Mouse (Mus musculus) activated CD4-positive, CD25-positive, alpha-beta regulatory T cell, adult 4 months (primary cell): Measurements from ENCODE around the gene Frmd4a. TPM values are rescaled to one million over a fixed set of nuclear protein-coding genes. Genes with fewer than 3 reads are reported as not detected.

Experiments
- ATAC-seq: one replicate; pipeline ENCODE4 v1.8.0; 2017
- polyA plus RNA-seq, 2 experiments: library from polyadenylated mRNA; unstranded; fragments of 100-300 nt; shearing (Covaris generic); gene quantifications; one replicate each; pipeline ENCODE4 v1.2.1; 2017

Frmd4a gene
- polyA plus RNA-seq, 2 experiments from 2014 or later = 0.61 to 1.2 TPM

DNA sequence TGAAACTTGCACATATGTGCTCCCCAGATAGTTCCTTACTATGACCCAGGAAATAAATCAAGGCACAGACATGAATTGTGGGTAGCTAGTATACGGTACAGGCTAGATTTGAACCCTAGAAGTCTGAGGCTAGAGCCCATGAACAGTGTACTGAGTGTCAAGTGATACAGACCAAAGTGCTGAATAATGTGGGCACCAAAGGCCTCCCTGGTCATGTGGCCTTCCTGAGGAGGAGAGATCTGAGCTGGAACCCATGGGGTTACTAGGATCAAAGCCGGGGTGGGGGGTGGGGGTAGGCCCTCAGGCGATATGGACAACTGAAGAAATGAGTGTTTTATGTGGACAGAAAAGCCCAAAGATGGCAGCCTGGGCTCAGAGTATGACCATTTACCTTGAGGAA lies 544.9 kb downstream of the Frmd4a start:
- ATAC-seq = no peak

DNA sequence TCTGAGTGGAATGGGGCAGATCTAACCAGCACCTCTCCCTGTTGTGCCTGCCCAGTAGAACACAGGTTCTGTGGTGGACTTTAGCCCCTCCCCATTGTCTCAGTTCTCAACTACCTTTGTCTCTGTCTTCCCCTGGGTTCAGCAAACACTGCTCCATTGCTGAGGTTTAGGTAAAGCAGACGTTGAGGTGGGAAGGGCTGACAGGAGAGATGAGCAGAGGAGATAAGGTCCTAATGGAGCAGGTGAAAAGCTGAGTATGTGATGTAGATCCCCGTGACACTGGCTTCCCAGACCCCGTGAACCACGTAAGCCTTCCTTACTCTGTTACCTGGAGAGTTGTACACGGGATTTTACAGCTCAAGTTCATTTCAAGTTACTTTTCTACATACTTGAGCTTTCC lies 545.3 kb downstream of the Frmd4a start:
- ATAC-seq = no peak

DNA sequence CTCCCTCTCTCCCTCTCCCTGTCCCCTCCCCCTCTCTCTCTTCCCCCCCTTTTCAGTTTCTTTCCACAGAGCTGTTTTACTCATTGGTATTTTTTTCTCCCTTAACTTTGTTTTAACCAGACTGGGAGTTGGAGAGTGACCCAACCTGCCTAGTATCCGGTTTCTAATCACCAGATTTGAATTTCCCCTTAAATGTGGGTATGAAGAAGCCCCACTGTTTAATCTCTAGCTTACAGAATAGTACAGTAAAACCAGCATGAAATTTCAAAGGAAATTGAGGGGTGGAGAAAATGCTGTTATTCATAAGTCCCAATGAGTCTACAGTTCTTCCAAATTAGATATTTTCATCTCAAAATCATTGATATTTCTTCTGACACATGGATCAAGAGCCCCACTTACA lies 545.8 kb downstream of the Frmd4a start:
- no peak for ATAC-seq

DNA sequence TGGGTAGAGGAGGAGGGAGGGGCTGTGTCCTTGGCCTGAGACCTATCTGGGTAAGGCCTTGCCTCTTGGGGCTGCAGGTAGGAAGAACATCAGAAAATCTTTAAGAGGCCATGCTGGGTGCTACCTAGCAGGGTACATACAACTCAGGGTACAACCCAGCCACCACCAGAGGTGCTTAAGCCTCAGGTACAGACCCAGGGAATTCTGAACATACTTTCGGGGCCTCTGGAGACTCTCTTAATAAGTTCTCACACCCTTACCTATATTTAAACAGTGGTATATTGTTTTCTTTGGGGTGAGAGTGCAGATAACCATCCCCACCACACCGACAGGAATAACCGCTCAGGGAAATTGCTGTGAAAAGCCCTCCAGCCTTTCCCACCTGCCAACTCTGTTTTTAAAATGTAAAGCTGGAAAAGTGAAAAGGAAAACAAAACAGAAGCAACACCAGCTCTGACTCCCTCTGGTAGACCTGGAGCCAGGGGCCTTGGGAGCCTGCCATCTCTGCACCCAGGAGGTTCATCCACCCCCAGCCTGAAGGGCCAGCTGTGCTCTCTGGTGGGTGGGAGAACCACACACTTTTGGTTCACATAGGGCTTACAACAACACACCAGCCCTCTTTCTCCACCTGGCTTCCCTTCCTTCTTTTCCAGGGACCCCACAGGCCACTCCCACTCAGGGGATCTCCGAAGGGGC lies 548.9 kb downstream of the Frmd4a start:
- ATAC-seq = no peak

DNA sequence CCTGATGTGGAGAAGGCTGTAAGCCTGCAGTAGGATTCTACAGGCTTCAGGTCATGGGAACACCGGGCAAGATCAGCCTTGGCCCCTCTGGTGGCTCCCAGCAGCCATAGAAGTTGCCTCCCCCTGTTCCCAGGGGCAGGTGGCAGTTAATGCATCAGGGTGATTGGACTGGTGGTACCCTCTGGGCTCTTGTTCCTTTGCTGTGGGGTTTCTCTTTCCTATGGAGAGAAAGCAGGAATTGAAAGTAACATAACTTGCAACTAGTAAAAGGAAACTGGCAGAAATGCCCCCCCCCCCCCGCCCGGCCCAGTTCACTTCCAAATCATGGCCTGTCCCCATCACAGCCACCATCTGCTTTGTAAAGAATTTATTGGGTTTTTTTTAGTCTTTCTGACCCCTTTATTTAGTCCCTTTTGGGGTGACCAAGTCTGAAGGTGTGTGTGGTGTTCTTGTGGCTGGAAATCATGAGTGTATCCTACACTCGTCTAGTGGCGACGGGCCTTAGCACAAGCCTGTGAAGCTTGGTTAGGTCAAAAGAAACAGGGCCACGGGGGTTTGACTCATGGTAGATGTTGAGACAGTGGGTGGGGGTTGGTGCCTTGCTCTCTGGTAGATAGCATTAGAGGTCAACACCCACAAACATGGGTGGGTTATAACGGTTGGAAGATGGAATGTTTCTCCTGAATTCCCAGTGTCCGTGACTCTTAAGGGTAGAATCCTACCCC lies 549.6 kb downstream of the Frmd4a start:
- no peak for ATAC-seq

DNA sequence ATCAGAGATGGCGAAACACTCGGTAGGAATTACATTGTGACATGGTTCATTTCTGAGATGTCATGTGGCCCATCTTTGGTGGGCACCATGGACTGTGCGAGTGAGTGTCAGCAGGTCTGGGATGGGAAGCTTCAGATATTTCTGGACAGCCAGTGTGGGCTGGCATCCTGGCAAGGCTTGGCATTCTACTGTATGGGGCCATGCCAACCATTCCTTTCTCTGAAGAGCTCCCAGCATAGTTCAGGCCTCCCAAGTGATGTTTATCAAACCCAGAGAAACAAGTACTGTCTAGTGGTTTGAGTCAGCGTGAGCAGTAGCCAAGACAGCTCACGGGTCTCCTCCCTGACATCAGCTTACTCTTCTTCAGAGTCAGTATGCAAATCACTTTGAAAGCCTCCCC lies 551.5 kb downstream of the Frmd4a start:
- no peak for ATAC-seq

DNA sequence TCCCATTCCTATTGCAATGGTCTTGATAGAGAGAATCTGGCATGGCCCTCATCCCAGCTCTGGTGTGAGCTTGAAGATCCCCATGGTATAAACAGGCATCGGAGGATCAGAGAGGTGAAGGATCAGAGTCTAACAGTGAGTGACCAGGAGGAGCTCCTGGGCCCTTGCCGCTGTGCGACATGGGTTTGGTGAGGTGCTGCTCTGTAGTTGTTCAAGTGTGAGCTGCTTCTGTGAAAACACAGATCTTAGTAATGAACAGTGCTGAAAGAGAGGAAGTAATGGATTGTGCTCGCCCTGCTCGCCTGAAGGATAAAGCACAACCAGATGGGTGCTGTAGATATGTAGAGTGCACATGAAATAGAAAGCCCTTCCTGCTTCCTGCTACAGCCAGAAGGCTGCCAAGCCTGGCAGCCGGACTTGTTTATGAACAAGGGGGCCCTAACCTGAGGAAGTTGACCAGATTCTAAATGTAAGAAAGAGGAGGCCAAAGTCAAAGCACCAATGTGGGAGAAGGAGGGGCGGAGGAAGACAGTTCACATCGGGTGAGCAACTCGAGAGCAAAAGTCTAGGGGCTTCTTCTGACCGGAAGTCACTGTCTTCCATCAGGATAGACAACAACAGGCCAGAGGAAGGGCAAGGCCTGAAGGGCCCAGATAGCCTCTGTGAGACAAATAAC lies 552.8 kb downstream of the Frmd4a start:
- ATAC-seq = no peak

DNA sequence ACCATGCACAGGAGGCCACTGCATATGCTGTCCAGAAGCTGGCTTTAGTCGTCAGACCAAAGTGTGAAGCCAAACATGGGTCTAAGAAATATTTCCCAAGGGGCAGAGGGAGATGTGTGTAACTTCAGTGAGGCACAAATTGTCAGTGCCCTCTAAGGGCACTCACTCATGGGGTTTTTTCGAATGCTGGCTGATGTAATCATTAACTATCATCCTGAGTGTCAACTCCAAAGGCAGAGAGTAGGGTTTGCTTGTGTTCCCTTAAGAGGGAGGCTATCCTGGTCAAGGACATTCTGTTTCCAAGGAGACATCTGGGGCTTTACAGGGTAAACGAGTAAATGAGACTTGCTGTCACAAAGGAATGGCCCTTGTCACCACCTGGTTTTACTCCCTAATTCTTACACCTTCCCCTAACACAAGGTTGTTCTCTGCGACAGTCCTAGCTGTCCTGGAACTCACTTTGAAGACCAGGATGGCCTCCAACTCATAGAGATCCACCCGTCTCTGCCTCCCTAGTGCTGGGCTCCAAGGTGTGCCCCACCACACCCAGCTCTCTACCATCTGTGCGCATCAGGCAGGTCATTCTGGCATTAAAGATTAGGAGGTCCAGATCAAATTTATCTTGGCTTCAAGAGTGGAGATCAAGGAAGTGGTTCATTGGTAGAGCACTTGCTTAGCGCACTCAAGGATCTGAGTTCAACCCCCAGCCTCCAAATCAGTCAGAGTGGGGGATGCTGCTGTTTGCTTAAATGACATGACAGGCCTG lies 555.2 kb downstream of the Frmd4a start:
- ATAC-seq = no peak

DNA sequence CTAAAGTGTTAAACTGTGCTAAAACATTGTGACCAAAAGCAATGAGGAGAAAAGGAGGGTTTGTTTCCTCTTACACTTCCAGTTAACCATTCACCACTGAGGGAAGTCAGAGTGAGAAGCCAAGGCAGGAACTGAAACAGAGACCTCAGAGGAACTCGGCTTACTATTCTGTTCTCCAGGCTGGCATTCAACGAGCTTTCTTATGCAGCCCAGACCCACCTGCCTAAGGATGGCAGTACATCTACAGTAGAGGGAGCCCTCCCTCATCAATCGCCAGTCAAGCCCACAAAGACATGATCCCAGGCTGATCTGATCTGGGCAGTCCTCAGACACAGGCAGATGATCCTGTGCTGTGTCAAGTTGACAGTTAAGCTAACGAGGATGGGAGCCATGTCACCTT lies 555.9 kb downstream of the Frmd4a start:
- no peak for ATAC-seq

DNA sequence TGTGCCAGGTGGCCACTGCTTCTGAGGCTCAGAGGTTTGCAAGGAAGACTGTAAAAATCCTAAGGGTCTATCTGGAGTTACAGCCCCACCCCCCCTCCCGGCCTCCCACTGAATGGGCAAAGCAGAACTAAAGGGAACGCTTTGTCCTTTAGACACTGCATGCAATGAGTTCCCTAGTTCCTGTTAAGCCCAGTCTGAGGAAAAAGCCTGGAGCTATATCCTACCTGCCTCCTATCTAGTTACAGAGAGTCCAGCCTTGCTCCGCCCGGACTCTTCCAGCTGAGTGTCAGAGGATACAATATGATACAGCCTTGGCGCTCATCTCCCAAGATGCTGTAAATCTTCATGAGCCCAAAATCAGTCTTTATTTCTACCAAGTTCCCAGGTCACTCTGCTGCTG lies 556.7 kb downstream of the Frmd4a start:
- ATAC-seq = no peak

DNA sequence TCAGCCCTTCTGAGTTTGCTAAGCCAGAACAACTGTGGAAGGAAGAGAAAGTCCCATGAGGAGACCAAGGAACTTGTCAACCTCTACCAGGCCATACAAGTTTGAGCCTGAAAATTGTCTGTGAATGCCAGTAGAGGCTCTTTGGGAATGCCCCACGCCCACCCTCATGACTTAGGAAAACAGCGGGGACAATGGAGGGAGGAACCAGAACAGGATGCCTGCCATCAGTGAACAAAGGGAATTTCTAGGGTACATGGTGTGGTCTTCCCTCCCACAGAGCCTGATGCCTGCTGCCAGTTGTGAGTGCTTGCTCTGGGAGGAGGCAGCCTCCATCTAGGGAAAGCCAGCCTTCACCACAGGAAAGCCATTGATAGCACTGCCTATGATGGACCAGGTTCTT lies 557.6 kb downstream of the Frmd4a start:
- ATAC-seq = no peak

DNA sequence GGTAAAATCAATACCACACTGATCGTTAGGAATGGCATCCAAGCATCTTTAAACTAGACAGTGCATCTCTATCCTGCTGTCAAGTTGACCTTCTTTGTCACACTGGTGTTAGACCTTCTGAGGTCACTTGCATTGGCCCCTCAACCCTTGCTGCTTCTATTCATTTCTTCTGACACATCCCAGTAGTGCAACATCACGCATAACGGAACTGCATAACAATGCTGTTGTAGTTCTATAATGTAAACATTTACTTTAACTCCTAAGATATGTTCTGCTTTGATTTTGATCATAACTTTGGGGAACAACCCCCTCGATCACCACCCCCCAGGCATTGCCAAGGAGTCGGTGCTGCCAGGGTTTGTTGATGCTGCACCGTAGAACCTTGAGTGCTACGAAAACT lies 558.5 kb downstream of the Frmd4a start:
- no peak for ATAC-seq

DNA sequence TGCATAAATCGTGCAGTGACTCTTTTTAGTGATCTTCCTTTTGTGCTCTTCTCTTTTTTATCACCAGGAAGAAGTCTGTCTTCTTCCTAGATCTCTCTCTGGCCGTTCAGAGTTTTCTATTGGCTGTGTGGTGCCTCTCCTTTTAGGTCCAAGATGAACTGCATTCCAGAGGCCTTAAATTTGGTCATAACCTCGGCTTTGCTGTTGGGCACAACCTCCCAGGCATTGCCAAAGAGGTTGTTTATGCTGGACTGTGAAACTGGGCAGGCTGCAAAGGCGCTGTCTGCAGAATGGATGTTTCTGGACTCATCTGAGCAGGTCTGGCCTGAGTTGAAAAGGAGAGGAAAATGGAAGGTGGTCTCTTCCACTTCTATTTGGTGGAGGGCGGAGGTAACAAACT lies 560.8 kb downstream of the Frmd4a start:
- ATAC-seq = no peak

DNA sequence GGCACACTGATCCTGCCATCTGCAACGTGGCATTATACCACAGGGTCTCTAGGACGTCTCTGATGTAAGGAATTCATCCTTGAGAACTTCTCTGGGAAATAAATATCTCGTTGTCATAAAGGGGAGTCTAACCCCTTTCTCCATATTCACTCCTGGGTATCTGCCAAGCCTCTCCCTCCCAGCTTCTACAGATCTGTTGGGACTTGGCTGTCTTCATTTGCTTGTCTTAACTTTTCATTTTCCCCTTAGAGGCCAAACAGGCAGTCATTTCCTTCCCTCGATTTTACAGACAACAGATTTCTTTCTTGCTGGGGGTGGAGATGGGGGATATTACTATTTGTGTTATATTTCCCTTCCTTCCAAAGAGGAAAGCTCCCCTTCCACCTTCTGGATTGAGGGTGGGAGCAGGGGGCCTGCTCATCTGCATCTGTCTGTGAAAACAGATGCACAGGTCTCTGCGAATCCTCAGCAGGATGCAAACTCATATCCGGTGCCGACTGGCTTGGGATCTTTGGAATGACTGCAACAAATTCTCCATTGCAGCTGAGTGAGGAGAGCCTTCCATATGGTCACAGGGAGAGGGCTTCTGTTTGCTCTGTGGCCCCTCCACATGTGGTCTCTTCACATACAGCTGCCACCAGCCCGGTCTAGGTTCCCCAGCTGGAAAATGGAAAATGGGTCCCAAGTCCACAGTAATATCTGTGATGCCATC lies 562.0 kb downstream of the Frmd4a start:
- no peak for ATAC-seq

DNA sequence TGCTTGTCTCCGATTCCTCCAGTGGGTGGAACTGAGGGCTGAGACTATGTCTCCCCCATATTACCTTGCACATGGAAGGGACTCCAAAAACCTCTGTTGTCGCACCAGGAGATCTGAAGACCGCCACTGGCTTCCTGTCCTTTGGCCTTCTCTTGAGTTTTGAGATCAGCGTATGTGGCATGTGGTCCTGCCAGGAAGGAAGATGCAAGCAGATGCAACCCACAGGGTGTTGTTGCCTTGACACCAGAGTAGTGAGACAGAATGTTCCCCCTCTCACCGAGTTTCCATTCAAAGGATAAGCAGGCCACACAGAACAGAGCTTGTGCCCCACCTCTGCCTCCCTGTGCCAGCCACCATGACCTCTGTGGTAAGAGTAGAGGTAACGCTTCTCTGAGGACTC lies 563.1 kb downstream of the Frmd4a start:
- no peak for ATAC-seq

DNA sequence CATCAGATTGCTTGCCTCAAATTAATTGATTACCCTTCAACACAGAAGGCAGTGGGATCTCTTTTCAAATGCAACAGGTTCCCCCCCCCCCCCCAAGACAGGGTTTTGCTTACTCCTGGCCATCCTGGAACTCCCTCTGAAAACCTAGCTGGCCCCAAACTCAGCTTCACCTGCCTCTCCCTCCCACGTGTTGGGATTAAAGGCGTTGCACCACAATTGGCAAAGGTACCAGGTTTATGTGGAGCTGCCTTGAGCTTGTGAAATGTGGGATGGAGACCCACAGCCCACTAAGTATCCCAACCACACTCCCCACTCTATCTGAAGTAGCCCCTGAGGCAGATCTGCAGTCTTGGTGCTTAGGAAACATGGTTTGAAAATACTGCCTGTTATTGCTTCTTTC lies 565.4 kb downstream of the Frmd4a start:
- no peak for ATAC-seq

DNA sequence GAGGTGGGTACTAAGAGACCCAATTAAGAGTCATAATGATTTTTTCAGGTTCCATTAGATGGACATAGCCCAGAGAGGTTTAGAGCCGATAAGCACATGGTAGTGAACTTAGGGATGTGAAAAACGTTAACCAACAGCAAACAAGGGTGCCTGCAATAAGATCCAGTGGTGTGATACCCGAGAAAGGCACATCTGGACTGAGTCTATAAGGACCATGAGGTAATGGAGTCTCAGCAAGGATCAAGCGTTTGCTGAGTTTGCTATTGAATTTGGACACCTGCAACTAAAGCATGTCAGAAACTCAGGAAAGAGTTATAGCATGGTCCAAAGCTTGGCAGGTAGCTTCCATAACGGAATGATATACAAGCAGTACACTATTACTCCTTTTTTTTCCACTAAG lies 566.7 kb downstream of the Frmd4a start:
- ATAC-seq = no peak

DNA sequence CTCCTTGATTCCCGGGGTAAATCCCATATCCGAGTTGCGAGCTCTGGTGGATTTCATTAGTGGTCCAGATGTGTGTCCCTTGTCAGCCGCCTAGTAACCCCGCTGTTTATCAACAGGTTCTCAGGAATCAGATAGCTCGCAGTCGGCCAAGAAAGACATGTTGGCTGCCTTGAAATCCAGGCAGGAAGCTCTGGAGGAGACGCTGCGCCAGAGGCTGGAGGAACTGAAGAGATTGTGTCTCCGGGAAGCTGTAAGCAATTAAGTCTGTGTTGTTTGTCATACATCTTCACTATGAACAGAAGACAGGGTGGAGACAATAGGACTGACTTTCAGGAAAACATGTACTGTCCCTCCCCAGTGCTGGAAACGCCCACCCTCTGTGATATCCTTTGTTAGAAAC lies 568.7 kb downstream of the Frmd4a start:
- ATAC-seq = no peak

DNA sequence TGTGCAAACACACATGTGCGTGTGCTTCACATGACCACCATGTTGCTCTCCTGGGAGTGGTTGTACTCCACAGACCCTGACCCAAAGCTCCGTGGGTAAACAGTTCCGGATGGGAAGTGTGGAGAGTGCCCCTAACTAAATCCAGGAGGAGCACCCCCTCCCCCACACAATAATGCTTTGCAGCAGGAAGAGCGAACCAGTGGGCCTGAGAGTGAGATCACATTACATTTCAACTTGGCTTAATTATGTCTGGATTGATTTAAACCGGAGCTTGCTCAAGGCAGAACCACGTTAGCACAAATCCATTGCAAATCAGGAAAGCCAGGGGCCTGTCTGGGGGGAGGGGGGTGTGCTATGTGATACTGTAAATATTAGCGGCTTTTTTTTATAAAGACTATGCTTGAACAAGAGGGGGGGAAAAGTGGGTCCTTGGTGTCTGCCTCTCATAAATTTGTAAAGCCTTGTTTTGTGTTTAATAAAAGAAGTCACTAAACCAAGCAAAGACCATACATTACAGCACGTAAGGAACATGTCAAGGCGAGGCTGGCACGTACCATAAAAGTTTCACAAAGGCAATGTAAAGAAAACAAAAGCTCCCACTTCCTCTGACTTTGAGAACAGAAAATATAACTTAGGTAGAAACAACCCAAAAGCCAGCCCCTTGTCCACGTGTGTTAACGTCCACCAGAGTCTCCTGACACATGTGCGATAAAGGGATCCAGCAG lies 570.3 kb downstream of the Frmd4a start:
- no peak for ATAC-seq

DNA sequence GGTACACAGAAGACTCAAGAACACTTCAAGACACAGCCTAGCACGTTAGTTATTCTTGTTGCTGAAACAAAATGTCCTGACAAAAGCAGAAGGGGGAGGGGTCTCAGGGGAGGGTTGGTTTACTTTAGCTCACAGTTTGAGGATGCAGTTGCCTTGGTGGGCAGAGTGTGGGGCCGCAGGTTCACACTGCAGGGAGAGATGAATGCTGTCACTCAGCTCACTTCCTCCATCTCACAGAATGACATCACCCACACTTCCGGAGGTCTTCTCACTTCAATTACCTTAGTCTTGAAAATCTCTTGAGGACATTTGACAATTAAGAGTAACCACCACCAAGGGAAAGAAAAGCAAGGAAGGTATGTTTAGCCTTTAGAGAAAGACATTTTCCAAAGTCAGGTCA lies 574.1 kb downstream of the Frmd4a start:
- ATAC-seq = no peak

DNA sequence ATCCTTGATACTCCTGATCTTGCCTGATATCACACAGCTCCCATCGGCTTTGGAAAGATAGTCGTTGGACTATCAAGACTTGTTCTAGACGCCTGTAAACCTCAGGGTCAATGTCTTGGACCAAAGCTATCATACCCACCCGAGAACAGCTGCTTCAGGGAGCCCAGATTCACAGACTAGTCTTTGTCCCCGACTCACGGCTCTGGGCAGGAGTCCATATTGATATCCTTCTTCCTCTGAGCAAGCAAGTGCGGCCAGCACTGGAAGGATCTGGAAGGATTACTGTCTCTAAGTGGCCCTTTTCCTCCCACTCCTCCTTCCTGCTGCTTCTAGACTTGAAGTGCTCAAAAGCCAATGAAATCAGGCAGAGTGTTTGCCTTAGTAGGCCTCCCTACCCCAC lies 575.1 kb downstream of the Frmd4a start:
- ATAC-seq = no peak

DNA sequence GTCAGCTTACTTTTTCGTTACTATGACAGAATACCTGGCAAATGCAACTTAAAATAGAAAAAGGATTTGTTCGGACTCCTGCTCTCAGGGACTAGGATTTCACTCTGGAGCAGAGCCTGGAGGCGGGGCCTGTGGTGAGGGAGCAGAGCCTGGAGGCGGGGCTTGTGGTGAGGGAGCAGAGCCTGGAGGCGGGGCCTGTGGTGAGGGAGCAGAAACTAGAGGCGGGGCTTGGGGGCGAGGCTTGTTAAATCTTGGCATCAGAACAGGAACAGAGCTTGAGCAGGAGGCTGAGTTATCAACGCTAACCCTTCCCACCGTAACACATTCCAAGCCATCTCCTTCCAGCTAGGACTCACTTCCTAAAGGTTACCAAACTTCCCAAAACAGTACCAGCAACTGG lies 575.9 kb downstream of the Frmd4a start:
- no peak for ATAC-seq
